Mouse (Mus musculus): Measurements from ENCODE around the gene Gm9964.
"Not testable (repeated sequence)": the region's sequence is repeated elsewhere in the genome, so short reads cannot be mapped to it uniquely, and the experiment has no call there.

Gm9964 gene

DNA sequence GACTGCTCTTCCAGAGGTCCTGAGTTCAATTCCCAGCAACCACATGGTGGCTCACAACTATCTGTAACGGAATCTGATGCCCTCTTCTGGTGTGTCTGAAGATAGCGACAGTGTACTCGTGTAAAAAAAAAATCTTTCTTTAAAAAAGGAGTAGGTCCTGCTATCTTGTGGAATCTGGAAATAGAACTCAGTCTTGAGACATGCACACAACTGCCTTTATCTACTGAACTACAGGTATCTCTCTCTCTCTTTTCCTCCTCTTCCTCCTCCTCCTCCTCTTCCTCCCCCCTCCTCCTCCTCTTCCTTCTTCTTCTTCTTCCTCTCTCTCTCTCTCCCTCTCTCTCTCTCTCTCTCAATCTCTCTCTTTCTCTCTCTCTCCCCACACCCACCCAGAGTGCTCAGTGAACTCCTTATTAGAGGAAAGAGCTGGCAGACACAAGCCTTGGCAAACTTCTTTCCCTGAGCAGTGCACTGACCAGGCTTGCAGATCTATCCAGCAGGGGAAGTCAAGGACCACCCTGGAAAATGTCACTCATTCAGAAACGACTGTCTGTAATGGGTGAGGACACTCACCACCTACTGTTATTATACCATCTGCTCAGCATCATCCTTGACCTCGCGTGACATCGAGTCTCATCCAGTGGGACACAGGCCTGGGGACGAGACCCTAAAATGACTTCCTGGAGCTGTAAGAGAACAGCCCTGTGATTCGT is 3.2 kb upstream of the Gm9964 start:
- no peak for DNase-seq (ENCODE audit: low read depth, low spot score)

DNA sequence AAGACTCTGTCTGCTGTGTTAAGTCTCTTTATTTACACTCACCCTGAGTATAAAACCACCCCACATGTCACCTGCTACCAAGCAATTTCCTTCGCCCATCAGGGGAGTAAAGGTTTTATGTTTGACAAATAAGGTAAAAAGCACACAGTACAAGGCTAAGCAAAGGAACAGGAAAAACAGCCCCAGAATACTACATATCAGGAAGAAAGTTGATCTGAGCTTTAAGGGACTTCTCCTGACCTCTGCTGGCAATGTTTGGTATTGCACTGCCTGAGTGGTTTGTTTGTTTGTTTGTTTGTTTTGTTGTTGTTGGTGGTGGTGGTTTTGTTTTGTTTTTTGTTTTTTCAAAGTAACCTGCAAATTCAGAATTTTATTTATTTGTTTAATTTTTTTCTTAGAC is 539 bp downstream of the Gm9964 start:
- peak; percentile 75 for DNase-seq (ENCODE audit: low read depth, low spot score)

DNA sequence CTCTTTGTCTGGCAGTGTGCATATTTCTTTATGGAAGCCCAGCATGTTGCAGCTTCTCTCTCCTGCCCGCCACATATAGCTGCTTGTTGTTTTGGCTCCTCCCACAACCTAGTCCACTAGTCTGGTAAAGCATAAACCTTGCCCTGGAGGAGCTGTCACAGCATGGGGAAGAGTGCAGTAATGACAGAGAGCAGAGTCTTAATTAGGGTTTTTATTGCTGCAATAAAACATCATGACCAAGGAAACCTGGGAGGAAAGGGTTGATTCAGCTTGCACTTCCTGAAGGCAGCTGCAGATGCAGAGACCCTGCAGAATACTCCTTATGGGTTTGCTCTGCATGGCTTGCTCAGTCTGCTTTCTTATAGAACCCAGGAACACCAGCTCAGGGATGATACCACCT is 2.7 kb downstream of the Gm9964 start:
- no peak for DNase-seq (ENCODE audit: low read depth, low spot score)

DNA sequence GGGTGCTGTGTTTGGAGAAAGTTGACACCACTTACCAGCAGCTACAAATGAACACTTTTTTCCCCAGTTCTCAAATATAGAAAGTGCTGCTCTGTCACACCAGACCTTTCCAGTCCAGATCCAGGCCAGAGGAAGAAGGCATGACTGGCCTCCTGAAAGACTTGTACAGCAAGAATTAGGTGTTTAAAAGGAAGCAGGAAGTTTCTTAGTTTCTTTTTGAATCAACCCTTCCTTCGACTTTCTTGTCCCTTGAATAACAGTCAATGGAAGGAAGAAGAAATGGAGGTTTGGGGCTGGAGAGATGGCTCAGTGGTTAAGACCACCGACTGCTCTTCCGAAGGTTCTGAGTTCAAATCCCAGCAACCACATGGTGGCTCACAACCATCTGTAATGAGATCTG is 3.7 kb downstream of the Gm9964 start:
- DNase-seq (ENCODE audit: low read depth, low spot score): no peak

DNA sequence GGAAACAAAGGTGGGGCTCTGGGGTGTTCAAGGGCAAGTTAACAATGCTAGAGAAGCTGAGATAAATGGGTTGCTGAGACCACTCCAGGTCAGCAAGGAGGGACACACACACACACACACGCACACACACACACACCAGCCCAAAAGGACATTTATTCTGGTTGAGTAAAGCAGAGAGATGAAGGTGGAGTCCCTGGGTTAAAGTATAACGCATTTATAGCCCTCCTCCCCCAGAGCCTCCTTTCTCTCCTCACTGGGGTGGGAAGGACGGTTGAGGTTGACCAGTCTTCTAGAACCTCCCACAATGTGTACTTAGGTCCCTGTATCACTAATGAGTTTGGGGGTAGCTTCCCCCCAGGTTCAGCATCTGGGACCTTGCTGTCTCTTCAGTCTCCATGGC is 4.6 kb downstream of the Gm9964 start:
- no peak for DNase-seq (ENCODE audit: low read depth, low spot score)

DNA sequence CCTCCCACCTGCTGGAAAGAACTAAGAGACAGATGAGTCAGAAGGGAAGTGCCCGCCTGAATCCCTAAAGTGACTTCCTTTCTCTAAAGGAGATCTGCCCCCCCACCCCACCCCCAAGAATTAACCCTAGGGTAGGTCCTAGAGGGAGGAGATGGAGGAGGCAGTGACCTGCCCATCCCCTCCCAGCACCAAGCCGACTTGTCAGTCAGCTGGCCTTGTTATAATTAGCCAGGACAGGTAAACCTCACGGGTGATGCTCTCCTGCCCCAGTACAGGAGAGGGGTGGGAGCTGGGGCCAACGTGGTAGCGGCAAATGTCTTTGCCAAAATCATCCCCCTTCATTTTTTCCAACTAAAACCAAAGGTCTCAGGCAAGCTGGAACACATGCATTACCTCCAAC is 5.1 kb downstream of the Gm9964 start:
- DNase-seq (ENCODE audit: low read depth, low spot score): no peak

DNA sequence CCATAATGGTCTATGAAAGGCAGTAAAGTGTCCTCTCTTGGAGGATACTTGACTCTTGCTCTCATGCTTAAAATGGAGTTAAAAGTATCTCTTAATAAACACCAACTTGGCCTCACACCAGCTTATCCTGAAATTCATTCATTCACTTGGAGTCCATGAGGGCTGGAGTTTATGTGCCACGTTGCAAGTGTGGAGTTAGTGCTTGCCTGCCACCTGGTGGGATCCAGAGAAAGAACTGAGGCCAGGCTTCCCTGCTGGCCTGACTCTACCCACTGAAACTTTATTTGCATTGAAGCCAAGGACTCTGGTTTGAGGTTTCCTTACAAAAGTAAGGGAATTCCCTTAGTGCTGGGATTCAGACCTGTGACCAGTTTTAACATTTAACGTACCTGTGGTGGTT is 6.2 kb downstream of the Gm9964 start:
- peak; percentile 12 for DNase-seq (ENCODE audit: low read depth, low spot score)

DNA sequence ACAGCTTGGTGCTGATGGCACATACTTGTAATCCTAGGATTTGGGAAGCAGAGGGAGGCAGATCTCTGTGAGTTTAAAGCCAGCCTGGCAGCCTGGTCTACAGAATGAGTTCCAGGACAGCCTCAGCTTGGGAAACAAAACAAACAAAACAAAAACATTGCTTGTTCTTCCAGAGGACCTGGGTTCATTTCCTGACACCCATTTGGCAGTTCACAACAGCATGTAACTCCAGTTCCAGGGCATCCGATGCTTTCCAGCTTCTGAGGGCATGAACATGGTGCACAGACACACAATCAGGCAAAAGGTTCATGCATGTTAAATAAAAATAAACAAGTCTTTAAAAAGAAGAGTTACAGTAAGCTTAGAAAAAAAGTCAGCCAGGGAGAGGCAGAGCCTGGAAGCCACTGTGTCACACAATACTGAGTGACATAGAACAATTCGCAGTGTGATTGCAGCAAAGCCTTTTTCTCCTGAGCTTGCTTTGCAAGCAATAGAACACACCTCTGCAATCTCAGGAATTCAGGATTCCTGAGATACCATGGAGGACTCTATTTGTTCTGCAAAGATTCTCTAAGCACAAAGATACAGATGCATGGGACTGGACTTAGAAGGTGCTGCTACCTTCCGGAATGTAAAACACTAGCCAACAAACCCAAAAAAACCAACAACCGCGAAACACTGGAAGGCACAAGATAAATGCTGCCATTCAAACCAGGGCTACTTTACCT is 7.6 kb downstream of the Gm9964 start:
- DNase-seq (ENCODE audit: low read depth, low spot score): no peak

DNA sequence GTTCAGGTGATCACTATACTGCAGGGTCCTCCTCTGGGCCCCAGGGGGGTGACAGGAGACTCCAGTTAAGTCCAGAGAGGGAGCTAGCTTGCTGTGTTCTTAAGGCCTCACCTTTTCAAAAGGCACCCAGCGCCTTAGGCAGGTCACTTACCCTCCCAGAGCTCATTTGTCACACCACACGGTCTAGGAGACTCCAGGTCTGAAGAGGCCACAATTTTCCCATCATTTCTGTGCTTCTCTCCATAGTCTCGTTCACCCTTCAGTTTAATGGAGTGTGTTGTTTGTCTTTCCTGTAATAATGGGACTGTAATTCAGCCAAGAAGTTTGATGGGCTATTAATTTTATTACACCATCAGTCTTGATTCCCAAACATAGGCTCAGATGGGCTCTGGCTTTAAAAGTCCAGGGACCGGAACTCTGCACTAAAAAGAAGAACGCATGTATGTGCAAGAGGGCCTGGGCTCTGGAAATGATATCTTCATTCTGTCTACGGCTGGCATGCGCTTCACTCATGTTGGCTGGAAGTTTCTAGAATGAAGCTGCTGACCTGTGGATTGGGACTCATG is 8.3 kb downstream of the Gm9964 start:
- DNase-seq (ENCODE audit: low read depth, low spot score): no peak

DNA sequence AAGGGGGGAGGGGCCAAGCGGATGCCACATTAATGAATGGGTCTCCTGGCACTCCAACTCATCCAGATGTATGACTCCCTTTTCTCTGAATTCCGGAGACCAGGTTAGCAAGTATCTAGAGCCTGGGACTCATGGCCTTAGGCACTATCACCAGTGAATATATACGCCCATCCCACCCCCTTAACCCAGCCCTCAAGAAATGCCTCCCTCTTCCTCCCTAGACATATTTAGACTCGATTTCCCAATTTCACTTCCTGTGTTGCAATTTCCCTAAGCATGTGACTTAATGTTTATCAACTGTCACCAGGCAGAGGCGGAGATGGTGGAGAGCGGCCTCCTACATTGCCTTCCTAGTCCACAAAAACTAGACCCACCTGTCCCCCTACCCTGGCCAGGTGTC is 9.3 kb downstream of the Gm9964 start:
- no peak for DNase-seq (ENCODE audit: low read depth, low spot score)

DNA sequence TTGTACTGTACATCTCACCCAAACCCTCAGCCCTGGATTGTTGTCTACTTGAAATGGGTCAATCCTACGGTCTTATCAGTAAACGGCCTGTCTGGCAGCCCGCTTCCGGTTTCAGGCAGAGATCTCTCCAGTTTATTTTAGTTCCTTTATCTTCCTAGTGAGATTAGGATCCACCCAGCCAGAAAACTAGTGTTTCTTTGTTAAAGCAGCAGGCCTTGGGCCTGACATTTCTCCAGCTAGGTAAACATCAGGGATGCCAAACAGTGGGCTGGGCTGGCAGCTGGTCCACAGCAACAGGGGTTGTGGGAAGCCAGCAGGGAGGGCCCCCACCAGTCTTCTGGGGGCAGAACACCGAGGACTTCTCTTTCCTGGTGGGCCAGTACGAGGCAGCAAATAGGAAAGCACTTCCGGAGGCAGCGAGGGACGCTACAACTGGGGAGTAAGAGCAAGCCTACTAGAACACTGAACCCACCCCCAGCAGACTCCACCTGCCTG is 10.4 kb downstream of the Gm9964 start:
- no peak for DNase-seq (ENCODE audit: low read depth, low spot score)

DNA sequence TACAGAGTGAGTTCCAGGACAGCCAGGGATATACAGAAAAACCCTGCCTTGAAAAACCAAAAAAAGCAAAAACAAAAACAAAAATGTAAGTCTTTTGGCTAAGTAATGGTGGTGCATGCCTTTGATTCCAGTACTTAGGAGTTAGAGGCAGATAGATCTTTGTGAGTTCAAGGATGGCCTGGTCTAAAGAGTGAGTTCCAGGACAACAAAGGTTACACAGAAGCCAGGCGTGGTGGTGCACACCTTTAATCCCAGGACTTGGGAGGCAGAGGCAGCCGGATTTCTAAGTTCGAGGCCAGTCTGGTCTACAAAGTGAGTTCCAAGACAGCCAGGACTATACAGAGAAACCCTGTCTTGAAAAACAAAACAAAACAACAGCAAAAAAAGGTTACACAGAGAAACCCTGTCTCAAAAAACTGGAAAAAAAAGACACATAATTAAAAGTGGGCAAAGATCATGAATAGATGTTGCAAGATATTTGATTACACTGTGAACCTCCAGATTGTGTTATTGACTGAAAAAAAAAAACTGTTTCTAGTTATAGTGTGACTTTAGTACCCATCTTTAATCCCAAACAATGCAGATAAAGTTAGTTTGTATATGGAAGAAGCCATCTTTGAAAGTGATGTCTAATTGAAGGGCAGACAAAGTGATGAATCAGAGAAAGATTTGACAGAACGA is 13.2 kb downstream of the Gm9964 start:
- DNase-seq (ENCODE audit: low read depth, low spot score): no peak

DNA sequence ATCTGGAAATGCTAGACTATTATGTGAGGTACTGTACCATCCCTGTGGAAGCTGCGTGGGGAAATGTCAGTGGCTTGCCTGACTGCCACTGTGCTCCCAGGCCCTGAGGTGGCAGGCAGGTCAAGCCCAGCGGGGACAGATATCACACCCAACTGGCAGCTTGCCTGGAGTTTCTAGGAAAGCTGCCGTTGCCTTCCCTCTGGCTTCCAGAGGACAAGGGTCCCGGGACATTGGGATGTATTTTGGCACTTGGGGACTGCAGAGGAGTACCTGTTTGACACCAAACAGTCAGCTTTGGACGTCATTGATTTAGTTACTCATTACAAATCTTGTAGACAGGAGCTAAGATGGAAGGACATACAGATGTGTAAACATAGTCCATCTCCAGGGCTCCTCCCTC is 15.3 kb downstream of the Gm9964 start:
- DNase-seq (ENCODE audit: low read depth, low spot score): no peak

DNA sequence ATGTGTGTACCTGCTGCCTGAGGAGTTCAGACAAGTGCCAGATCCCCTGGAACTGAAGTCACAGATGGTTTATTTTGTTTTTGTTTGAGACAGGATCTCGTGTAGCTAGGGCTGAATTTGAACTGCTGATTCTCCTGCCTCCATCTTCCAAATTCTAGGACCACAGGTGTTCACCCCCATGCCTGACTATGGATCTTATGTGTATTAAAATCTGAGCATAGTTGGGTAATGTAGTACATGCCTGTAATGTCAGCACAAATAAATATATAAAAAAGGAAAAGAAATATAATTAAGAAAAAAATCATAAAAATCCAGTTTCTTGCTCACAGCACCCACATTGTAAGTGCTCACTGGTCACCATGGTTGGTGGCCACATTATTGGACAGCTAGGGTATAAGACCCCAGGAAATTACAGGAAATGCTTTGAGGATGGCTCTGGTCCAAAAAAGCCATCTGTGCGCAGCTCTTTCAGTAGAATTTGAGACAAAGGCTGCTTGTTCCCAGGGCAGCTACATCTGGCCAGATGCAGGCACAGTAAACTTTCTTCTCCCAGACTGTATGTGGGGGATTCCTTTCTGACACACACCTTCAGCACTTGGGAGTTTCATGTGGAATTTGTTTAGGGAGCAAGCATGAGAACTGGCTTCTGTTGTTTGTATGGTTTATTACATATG is 16.8 kb downstream of the Gm9964 start:
- no peak for DNase-seq (ENCODE audit: low read depth, low spot score)

DNA sequence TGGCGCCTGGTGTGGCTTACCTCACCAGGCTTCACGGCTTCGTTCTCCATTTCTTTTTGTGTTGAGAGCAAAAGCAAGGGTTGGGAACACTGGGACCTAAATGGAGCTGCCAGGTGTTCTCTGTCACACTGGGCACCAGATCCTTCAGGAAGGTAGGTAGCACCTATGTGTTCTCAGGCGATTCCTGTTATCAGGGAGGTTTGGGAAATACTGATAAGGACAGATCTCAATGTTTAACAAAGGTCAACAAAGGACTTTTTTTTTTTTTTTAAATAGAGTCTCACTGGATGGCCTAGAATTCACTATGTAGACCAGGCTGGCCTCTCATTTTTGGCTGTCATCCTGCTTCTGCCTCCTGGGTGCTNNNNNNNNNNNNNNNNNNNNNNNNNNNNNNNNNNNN is 22.9 kb downstream of the Gm9964 start:
- DNase-seq (ENCODE audit: low read depth, low spot score): no peak

DNA sequence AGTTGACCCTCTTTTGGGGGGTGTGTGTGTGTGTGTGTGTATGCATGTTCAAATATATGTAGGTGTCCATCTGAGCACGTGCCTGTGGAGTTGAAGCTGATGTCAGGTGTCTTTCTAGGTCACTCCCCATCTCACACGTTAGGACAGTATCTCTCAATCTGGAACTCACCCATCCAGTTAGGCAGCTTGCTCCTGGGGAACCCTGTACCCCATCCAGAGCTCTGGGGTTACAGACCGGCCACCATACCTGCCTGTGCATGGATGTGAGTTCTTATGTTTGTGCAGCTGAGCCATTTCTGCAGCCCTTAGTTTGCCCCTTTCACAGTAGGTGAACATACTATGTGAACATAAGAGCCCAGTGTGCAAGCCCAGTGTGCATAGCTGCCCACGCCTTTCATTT is 23.7 kb downstream of the Gm9964 start:
- DNase-seq (ENCODE audit: low read depth, low spot score): no peak

DNA sequence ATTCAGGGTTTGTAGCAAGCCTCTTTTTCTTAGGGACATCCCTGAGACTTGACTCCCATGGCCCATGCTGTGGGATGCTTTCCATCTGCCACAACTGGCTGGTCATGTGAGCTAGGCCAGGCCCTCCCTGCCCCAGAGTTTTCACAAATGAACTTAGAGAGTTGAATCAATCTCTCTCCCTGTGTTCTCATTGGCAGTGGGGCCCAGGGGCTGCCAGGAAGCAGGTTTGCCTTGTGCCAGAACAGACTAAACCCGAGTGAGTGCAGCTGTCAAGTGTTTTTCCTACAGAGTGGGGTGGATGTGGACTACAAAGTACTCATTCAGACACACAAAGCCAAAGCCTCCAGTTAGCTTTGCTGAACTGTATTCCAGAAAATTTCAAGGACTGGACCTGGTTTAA is 29.5 kb downstream of the Gm9964 start:
- no peak for DNase-seq (ENCODE audit: low read depth, low spot score)

DNA sequence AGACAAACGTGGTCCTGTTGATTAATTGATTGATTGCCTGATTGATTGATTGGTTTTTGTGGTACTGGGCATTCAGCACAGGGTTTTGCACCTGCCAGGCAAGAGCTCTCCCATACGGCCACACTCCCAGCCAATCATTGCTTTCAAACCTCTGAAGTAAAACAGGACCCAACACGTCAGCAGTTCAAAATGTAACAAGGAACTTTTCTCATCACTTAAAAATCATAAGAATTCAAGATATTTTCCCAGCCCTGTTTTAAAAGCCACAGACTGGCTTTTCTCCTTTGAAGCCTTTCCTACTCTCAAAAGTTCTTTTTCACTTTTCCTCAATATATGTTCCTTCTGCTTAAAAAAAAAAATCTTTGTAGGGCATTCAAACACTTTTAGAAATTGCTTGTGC is 32.3 kb downstream of the Gm9964 start:
- no peak for DNase-seq (ENCODE audit: low read depth, low spot score)

DNA sequence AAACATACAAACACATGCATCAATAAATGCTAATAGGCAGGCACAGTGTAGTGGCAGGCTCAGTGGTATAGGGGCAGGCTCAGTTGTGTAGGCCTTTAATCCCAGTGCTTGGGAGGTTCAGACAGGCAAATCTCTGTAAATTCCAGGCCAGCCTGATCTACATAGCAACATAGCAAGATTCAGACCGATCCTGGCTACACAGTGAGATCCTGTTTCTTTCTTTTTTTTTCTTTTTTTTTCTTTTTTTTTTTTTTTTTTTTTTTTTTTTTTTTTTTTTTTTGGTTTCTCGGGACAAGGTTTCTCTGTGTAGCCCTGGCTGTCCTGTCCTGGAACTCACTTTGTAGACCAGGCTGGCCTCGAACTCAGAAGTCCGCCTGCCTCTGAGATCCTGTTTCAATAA is 36.6 kb downstream of the Gm9964 start:
- DNase-seq (ENCODE audit: low read depth, low spot score): not testable (repeated sequence)

DNA sequence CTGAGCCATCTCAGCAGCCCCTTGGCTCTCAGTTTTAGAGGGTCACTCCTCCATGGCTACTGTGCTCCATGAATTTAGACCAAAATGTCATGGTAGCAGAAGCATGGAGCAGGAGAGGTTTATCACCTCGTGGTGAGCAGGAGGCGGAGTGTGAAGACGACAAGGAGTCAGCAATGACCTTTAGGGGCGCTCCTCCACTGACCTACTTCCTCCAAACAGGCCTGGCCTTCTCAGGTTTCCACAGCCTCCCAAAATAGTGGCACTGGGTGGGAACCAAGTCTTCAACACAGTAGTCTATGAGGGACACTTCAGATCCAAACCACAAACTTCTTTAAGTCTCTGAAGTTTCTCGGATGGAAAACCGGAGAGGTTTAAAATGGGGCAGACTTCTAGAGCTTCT is 38.0 kb downstream of the Gm9964 start:
- no peak for DNase-seq (ENCODE audit: low read depth, low spot score)

DNA sequence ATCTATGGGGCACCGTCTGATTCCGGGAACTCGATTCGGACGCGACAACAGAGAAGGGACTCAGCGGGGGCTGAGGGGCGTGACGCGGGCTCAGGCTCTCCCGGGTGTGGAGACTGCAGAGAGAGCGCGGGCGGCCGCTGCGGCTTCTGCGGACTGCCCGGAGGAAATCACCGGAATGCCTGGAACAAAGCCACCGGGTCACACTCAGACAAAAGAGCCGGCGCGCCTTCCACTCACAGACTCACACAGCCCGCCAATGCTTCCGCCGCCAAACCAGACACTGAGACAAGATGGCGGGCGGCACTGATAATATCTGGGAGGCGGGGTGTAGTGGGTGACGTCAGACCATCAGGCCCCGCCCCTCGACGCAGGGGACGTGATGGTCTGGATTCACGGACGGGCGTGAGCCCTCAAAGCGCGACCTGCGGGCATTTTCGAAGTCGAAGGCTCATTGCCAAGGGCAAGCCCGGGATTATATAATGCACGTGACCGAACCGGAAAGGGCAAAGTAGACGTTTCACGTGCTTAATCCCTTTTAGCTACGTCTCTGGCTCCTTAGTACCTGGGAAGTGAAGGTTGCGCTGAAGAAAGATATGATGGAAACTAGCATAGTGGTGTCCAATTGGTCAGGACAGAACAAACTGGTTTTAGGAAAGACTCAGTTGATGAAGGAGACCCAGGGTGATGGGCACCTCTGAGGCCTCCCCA is 42.2 kb downstream of the Gm9964 start, which contains the start of gene Wsb1:
TSS of gene Wsb1 (minus strand) at position 281 of the 708 bp plus-strand sequence.
- peak; percentile 95 for DNase-seq (ENCODE audit: low read depth, low spot score)
